Comparison of ENCODE assay signal across 7 mouse cellular contexts in genomic region chr7:105641936-105642335, GRCm38 (mm10). TPM values are rescaled to one million over a fixed set of nuclear protein-coding genes. Genes with fewer than 3 reads are reported as not detected.
A peak's percentile ranks its signal among the peaks of the same experiment; 100 is the strongest.
DNase-seq lines count a peak whose midpoint lies in the region; ATAC-seq lines count a peak whose summit lies in the region.

No protein-coding gene starts in this region.

- peaks cover 30% of the 10 kb centered on the region for H3K36me3 ChIP-seq in kidney, embryonic 14.5 days (ENCODE audit: control insufficient read depth, insufficient read depth, low read length)
- peaks cover 6% of the 10 kb centered on the region for H3K36me3 ChIP-seq in intestine, embryonic 15.5 days
- H3K36me3 ChIP-seq in midbrain, embryonic 14.5 days (ENCODE audit: control insufficient read depth, insufficient read depth, low read length), result peaks cover 18% of the 10 kb centered on the region

- H3K4me1 ChIP-seq in kidney, embryonic 14.5 days (ENCODE audit: control insufficient read depth, insufficient read depth, low read length), result peaks cover 21% of the 10 kb centered on the region
- H3K4me1 ChIP-seq in intestine, embryonic 15.5 days (replicated peaks), result peaks cover 19% of the 10 kb centered on the region
- peaks cover 22% of the 10 kb centered on the region for H3K4me1 ChIP-seq in midbrain, embryonic 14.5 days (ENCODE audit: control insufficient read depth, insufficient read depth, low read length)

- no peak for DNase-seq in kidney, postnatal 36 days
- DNase-seq in midbrain, embryonic 14.5 days, result no peak
- DNase-seq in left cerebral cortex, postnatal 36 days (ENCODE audit: low spot score in 2 of 2), result no peak
- DNase-seq in frontal cortex, postnatal 10 days (ENCODE audit: low spot score in 2 of 2), result no peak

- H3K9ac ChIP-seq in kidney, embryonic 14.5 days (ENCODE audit: low read depth, low read length), result no peak overlapping the region; the same call in 1 of the 2 replicates
- H3K9ac ChIP-seq in intestine, embryonic 15.5 days, result no peak overlapping the region
- H3K9ac ChIP-seq in midbrain, embryonic 14.5 days (replicated peaks; ENCODE audit: low read length), result no peak overlapping the region

- H3K4me2 ChIP-seq in kidney, embryonic 14.5 days (replicated peaks; ENCODE audit: low read depth, low read length), result peak overlapping the region; percentile 77; the same call in 1 of the 2 replicates
- H3K4me2 ChIP-seq in intestine, embryonic 15.5 days (replicated peaks), result 0 out of 2 replicates have a peak overlapping the region, but pooled peaks have one; percentile 91
- peak overlapping the region; percentile 99; the same call in 1 of the 2 replicates for H3K4me2 ChIP-seq in midbrain, embryonic 14.5 days (ENCODE audit: low read length)

- peak overlapping the region; percentile 42; the same call in 1 of the 2 replicates for H3K27ac ChIP-seq in kidney, embryonic 14.5 days (ENCODE audit: low read depth, low read length)
- H3K27ac ChIP-seq in intestine, embryonic 15.5 days, result 0 out of 2 replicates have a peak overlapping the region, but pooled peaks have one; percentile 1
- H3K27ac ChIP-seq in midbrain, embryonic 14.5 days (replicated peaks; ENCODE audit: low read depth, low read length), result no peak overlapping the region

- peak overlapping the region; percentile 79; the same call in 1 of the 2 replicates for H3K4me3 ChIP-seq in kidney, embryonic 14.5 days (ENCODE audit: low read length)
- H3K4me3 ChIP-seq in intestine, embryonic 15.5 days (replicated peaks), result 0 out of 2 replicates have a peak overlapping the region, but pooled peaks have one; percentile 70
- H3K4me3 ChIP-seq in midbrain, embryonic 14.5 days (replicated peaks; ENCODE audit: low read depth, low read length), result 0 out of 2 replicates have a peak overlapping the region, but pooled peaks have one; percentile 77

- no peaks in the 10 kb centered on the region for H3K9me3 ChIP-seq in kidney, embryonic 14.5 days (ENCODE audit: control insufficient read depth, low read length)
- no peaks in the 10 kb centered on the region for H3K9me3 ChIP-seq in intestine, embryonic 15.5 days
- H3K9me3 ChIP-seq in midbrain, embryonic 14.5 days (ENCODE audit: control insufficient read depth, low read length), result no peaks in the 10 kb centered on the region

- H3K27me3 ChIP-seq in kidney, embryonic 14.5 days (ENCODE audit: control insufficient read depth, insufficient read depth, low read length), result no peaks in the 10 kb centered on the region
- H3K27me3 ChIP-seq in intestine, embryonic 15.5 days (replicated peaks), result no peaks in the 10 kb centered on the region
- no peaks in the 10 kb centered on the region for H3K27me3 ChIP-seq in midbrain, embryonic 14.5 days (ENCODE audit: control insufficient read depth, insufficient read depth, low read length)

- no peak for ATAC-seq in kidney, embryonic 14.5 days (ENCODE audit: low FRiP score, low TSS enrichment)
- 0 out of 2 replicates have a peak, but pooled peaks have one; percentile 5 for ATAC-seq in common myeloid progenitor, adult 5-6 weeks (replicated peaks; ENCODE audit: low read depth, poor library complexity, severe bottlenecking)
- no peak for ATAC-seq in intestine, embryonic 15.5 days
- no peak for ATAC-seq in midbrain, embryonic 14.5 days (ENCODE audit: low FRiP score, low TSS enrichment)

- 68% methylated on average over 3 of the region's 3 CpGs for WGBS in kidney, embryonic 14.5 days
- 71% methylated on average over 3 of the region's 3 CpGs for WGBS in intestine, embryonic 15.5 days
- WGBS in midbrain, embryonic 14.5 days, result 82% methylated on average over 3 of the region's 3 CpGs

- intact Hi-C loops in left cerebral cortex, postnatal 36 days (cut with DNase I), result loop anchor here (5.0 kb wide), 1 partner anchor 170 kb away; the partner anchor contains the start of gene Mrpl17

RNA-seq across cellular contexts. Expression of gene Gm45799, which starts 1.6 kb away (rescaled TPM):
- polyA plus RNA-seq in kidney, embryonic 14.5 days (2014; fragmentation: Nextera tagmentation; extraction: Ambion mirVana), result 23.4 and 24.3 TPM in 2 replicates
- 0.15 and 9.0 TPM in 2 replicates for total RNA-seq in common myeloid progenitor, adult 5-6 weeks (2017)
- 16.2 and 39.5 TPM in 2 replicates for polyA plus RNA-seq in intestine, embryonic 15.5 days (2015; fragmentation: Nextera tagmentation; extraction: Ambion mirVana)
- 27.8 and 32.2 TPM in 2 replicates for polyA plus RNA-seq in midbrain, embryonic 14.5 days (2014; fragmentation: Nextera tagmentation; extraction: Ambion mirVana)
- 10 to 100 TPM in 1 of 2 experiments, 1 to 10 TPM in 1; 9.4 to 16.3 TPM for total RNA-seq in left cerebral cortex, postnatal 36 days (2021)

RNA-seq across cellular contexts. Expression of gene Arfip2, which starts 1.7 kb away (rescaled TPM):
- polyA plus RNA-seq in kidney, embryonic 14.5 days (2014; fragmentation: Nextera tagmentation; extraction: Ambion mirVana), result 88.2 and 94.8 TPM in 2 replicates
- total RNA-seq in common myeloid progenitor, adult 5-6 weeks (2017), result 28.3 and 30.8 TPM in 2 replicates
- 66.0 and 72.7 TPM in 2 replicates for polyA plus RNA-seq in intestine, embryonic 15.5 days (2015; fragmentation: Nextera tagmentation; extraction: Ambion mirVana)
- polyA plus RNA-seq in midbrain, embryonic 14.5 days (2014; fragmentation: Nextera tagmentation; extraction: Ambion mirVana), result 83.8 and 102 TPM in 2 replicates
- 100 to 1,000 TPM in 1 of 2 experiments, 10 to 100 TPM in 1; 96.6 to 106 TPM for total RNA-seq in left cerebral cortex, postnatal 36 days (2021)

RNA-seq across cellular contexts. Expression of gene Timm10b, which starts 2.1 kb away (rescaled TPM):
- polyA plus RNA-seq in kidney, embryonic 14.5 days (2014; fragmentation: Nextera tagmentation; extraction: Ambion mirVana), result 180 and 198 TPM in 2 replicates
- 73.5 and 75.4 TPM in 2 replicates for total RNA-seq in common myeloid progenitor, adult 5-6 weeks (2017)
- 203 and 227 TPM in 2 replicates for polyA plus RNA-seq in intestine, embryonic 15.5 days (2015; fragmentation: Nextera tagmentation; extraction: Ambion mirVana)
- polyA plus RNA-seq in midbrain, embryonic 14.5 days (2014; fragmentation: Nextera tagmentation; extraction: Ambion mirVana), result 122 and 165 TPM in 2 replicates
- total RNA-seq in left cerebral cortex, postnatal 36 days (2021), result 10 to 100 TPM; 70.9 to 75.7 TPM

RNA-seq across cellular contexts. Expression of gene Trim3, which starts 8.6 kb away (rescaled TPM):
- 18.8 and 25.5 TPM in 2 replicates for polyA plus RNA-seq in kidney, embryonic 14.5 days (2014; fragmentation: Nextera tagmentation; extraction: Ambion mirVana)
- total RNA-seq in common myeloid progenitor, adult 5-6 weeks (2017), result 5.4 and 6.4 TPM in 2 replicates
- 21.4 and 24.7 TPM in 2 replicates for polyA plus RNA-seq in intestine, embryonic 15.5 days (2015; fragmentation: Nextera tagmentation; extraction: Ambion mirVana)
- polyA plus RNA-seq in midbrain, embryonic 14.5 days (2014; fragmentation: Nextera tagmentation; extraction: Ambion mirVana), result 68.5 and 69.3 TPM in 2 replicates
- total RNA-seq in left cerebral cortex, postnatal 36 days (2021), result 100 to 1,000 TPM; 145 to 165 TPM

RNA-seq across cellular contexts. Expression of gene Dnhd1, which starts 8.7 kb away (rescaled TPM):
- 1.3 and 2.0 TPM in 2 replicates for polyA plus RNA-seq in kidney, embryonic 14.5 days (2014; fragmentation: Nextera tagmentation; extraction: Ambion mirVana)
- 1.5 and 3.0 TPM in 2 replicates for total RNA-seq in common myeloid progenitor, adult 5-6 weeks (2017)
- 0.44 and 0.80 TPM in 2 replicates for polyA plus RNA-seq in intestine, embryonic 15.5 days (2015; fragmentation: Nextera tagmentation; extraction: Ambion mirVana)
- 1.7 and 2.3 TPM in 2 replicates for polyA plus RNA-seq in midbrain, embryonic 14.5 days (2014; fragmentation: Nextera tagmentation; extraction: Ambion mirVana)
- 1 to 10 TPM; 3.4 to 9.5 TPM for total RNA-seq in left cerebral cortex, postnatal 36 days (2021)
